Mouse (Mus musculus): ENCODE data around the gene Mcoln3. TPM values are rescaled to one million over a fixed set of nuclear protein-coding genes. Genes with fewer than 3 reads are reported as not detected.

The Mcoln3 gene
- polyA plus RNA-seq, 1 experiment from 2014 or later: 7.1 TPM

DNA sequence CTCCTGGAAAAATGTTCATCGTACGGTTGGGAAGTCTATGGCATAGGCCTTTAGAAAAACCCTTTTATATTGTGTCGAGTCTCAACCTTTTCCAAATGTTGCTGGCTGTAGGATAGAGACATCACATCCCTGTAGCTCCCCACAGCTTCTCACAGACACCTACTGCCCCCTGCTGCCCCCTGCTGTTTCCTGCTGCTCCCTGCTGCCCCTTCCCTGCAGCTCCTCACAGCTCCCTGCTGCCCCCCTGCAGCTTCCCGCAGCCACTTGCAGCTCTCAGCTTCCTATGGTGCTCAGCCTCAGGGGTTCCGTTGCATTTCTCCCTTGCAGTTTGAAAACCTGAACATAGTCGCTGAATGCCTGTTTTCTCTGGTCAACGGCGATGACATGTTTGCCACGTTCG, 72.7 kb downstream of the Mcoln3 start:
- H3K4me3 ChIP-seq (ENCODE audit: low read depth, low read length): no peak overlapping the region
- H3K9ac ChIP-seq (ENCODE audit: low read depth, low read length): no peak overlapping the region
- H3K36me3 ChIP-seq (ENCODE audit: control insufficient read depth, insufficient read depth, low read length): no peaks in the 10 kb centered on the region
- no peaks in the 10 kb centered on the region for H3K27me3 ChIP-seq (replicated peaks; ENCODE audit: control insufficient read depth, insufficient read depth, low read length)
- no peak overlapping the region for H3K27ac ChIP-seq (replicated peaks; ENCODE audit: low read depth, low read length)
- no peak for DNase-seq (ENCODE audit: low spot score)
- H3K9me3 ChIP-seq (ENCODE audit: control insufficient read depth, low read length): no peaks in the 10 kb centered on the region; the same call in 1 of the 2 replicates
- H3K4me1 ChIP-seq (ENCODE audit: control insufficient read depth, insufficient read depth, low read length): no peaks in the 10 kb centered on the region
- WGBS: 62% methylated on average over 10 of the region's 10 CpGs
- ATAC-seq (ENCODE audit: low read depth): no peak
- H3K4me2 ChIP-seq (ENCODE audit: low read depth, low read length): no peak overlapping the region

Other genes starting within 250 kb of the Mcoln3 start
- gene Bcl10, start 194.6 kb upstream of the Mcoln3 start, polyA plus RNA-seq (2014; fragmentation: Nextera tagmentation; extraction: Ambion mirVana): 52.1 and 54.8 TPM in 2 replicates
- 47.3 and 48.9 TPM in 2 replicates for gene 2410004B18Rik, start 179.4 kb upstream of the Mcoln3 start, polyA plus RNA-seq (2014; fragmentation: Nextera tagmentation; extraction: Ambion mirVana)
- 2.3 and 2.4 TPM in 2 replicates for gene Syde2, start 129.6 kb upstream of the Mcoln3 start, polyA plus RNA-seq (2014; fragmentation: Nextera tagmentation; extraction: Ambion mirVana)
- 0.97 and 2.3 TPM in 2 replicates for gene Wdr63, start 9.3 kb upstream of the Mcoln3 start, polyA plus RNA-seq (2014; fragmentation: Nextera tagmentation; extraction: Ambion mirVana)
- gene Mcoln2, start 32.4 kb downstream of the Mcoln3 start, polyA plus RNA-seq (2014; fragmentation: Nextera tagmentation; extraction: Ambion mirVana): 0.97 and 1.6 TPM in 2 replicates
- gene Lpar3, start 103.5 kb downstream of the Mcoln3 start, polyA plus RNA-seq (2014; fragmentation: Nextera tagmentation; extraction: Ambion mirVana): 2.5 and 5.0 TPM in 2 replicates

All from embryonic facial prominence, embryonic 14.5 days (tissue).